Mouse (Mus musculus) cortical plate, adult 2 months (tissue): ENCODE data around the gene Steap3.

ENCODE experiments used
- CTCF ChIP-seq: fragments of 200-500 bp; IDR thresholded peaks from 2 replicates; pipeline ENCODE4 v1.5.1; 2011; ENCODE audit warnings: mild to moderate bottlenecking, control low read depth, low read length; ENCODE audit not compliant: insufficient read depth; ENCODE audit errors: extremely low read depth
- POLR2A ChIP-seq: fragments of 200-500 bp; IDR thresholded peaks from 2 replicates; pipeline ENCODE4 v1.6.1; 2011; ENCODE audit warnings: mild to moderate bottlenecking, low read length, control low read depth; ENCODE audit not compliant: insufficient read depth; ENCODE audit errors: extremely low read depth

DNA sequence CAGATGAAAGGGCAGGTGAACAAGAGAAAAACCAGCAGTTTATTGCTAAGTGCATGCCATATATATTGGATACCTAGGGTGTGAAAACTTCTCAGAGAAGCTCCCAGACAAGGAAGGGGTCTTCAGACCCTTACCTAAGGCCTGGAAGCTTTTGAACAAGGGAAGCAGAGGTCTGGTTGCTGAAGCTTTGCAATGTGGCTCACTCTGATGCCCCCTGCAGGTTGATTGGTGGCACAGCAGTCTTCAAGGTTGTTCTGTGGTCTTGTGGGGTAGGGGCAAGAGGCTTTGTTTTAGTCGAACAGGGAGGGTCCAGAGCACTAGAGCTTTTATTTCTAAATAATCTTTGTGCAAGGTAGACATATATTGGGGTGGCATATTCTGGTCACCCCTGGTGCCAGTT, 117.2 kb downstream of the Steap3 start:
- TF ChIP-seq POLR2A (no peak), CTCF (peak; percentile 71)
